Mouse (Mus musculus) liver, adult 2 months (tissue): ENCODE measurements around the gene Rab39. TPM values are rescaled to one million over a fixed set of nuclear protein-coding genes. Genes with fewer than 3 reads are reported as not detected.
A peak's percentile ranks its signal among the peaks of the same experiment; 100 is the strongest.

Experiments
- DNase-seq: peaks from one replicate; pipeline ENCODE4 v3.0.0-alpha.2; 2011; ENCODE audit warnings: low read depth, low spot score; ENCODE audit errors: extremely low read depth
- H3K27ac ChIP-seq: fragments of 200-500 bp; replicated peaks from 2 replicates; pipeline ENCODE4 v1.5.1; 2012; ENCODE audit warnings: low read depth, mild to moderate bottlenecking, control low read depth, inconsistent platforms, low read length; ENCODE audit not compliant: insufficient read depth
- H3K27me3 ChIP-seq: fragments of 200-500 bp; 2 replicates; pipeline ENCODE4 v1.6.1; 2012; ENCODE audit warnings: mild to moderate bottlenecking, moderate library complexity, low read length, inconsistent platforms; ENCODE audit not compliant: control insufficient read depth, insufficient read depth
- H3K36me3 ChIP-seq: fragments of 200-500 bp; 2 replicates; pipeline ENCODE4 v1.6.1; 2012; ENCODE audit warnings: low read length, inconsistent platforms; ENCODE audit not compliant: control insufficient read depth, insufficient read depth
- H3K4me1 ChIP-seq: fragments of 200-500 bp; 2 replicates; pipeline ENCODE4 v1.6.1; 2011; ENCODE audit warnings: low read length; ENCODE audit not compliant: control insufficient read depth, insufficient read depth
- H3K4me3 ChIP-seq: fragments of 200-500 bp; 2 replicates; pipeline ENCODE4 v1.5.1; 2011; ENCODE audit warnings: low read depth, mild to moderate bottlenecking, control low read depth, low read length, moderate library complexity; ENCODE audit not compliant: insufficient read depth
- H3K79me2 ChIP-seq: fragments of 200-500 bp; 2 replicates; pipeline ENCODE4 v1.6.1; 2012; ENCODE audit warnings: inconsistent platforms, mild to moderate bottlenecking, low read length, moderate library complexity; ENCODE audit not compliant: control insufficient read depth, insufficient read depth
- H3K9ac ChIP-seq: fragments of 200-500 bp; 2 replicates; pipeline ENCODE4 v1.6.1; 2012; ENCODE audit warnings: low read depth, mild to moderate bottlenecking, control low read depth, inconsistent platforms, low read length
- CTCF ChIP-seq: fragments of 200-500 bp; IDR thresholded peaks from 2 replicates; pipeline ENCODE4 v1.5.1; 2011; ENCODE audit warnings: low read depth, low read length, control low read depth
- POLR2A ChIP-seq: fragments of 200-500 bp; IDR thresholded peaks from 2 replicates; pipeline ENCODE4 v1.6.1; 2011; ENCODE audit warnings: low read length, control low read depth; ENCODE audit not compliant: insufficient read depth; ENCODE audit errors: extremely low read depth
- WGBS: fragments of 180-500 bp; shearing (Covaris S2); methylation state at CpG from one replicate; pipeline ENCODE4 v1.1.7; 2018; 5-methylcytosine and 5-hydroxymethylcytosine counted together
- polyA plus RNA-seq: library from polyadenylated mRNA; depleted of rRNA; stranded (reverse); fragments of >200 nt; gene quantifications from 2 replicates; pipeline ENCODE4 v1.2.3, GENCODE M21; 2012
- total RNA-seq: library from RNA; depleted of rRNA; stranded (reverse); fragments of >200 nt; gene quantifications from 2 replicates; pipeline ENCODE4 v1.2.3, GENCODE M21; 2014

Gene Rab39
- total and polyA plus RNA-seq, 2 experiments: 0.26 to 0.83 TPM

DNA sequence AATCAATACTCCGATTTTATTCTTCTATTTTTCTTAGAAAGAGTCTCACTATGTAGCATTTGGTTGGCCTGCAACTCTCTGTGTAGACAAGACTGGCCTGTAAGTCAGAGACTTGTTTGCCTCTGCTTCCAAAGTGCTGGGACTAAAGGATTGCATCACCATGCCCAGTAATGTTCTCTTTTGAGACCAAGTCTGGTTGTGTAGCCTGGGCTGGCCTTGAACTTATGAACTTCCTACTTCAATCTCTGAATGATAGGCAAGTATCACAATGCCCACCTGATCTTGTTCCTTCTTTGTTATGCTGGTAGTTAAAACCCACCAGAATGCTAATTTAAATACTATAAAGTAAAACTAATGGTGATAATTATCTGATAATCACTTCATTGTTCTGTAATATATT lies 3.0 kb downstream of the Rab39 start:
- DNase-seq: peak; percentile 28
- WGBS: 21% methylated on average over 1 of the region's 1 CpGs
- H3K27me3 ChIP-seq: peaks cover 14% of the 10 kb centered on the region; the same call in 1 of the 2 replicates

DNA sequence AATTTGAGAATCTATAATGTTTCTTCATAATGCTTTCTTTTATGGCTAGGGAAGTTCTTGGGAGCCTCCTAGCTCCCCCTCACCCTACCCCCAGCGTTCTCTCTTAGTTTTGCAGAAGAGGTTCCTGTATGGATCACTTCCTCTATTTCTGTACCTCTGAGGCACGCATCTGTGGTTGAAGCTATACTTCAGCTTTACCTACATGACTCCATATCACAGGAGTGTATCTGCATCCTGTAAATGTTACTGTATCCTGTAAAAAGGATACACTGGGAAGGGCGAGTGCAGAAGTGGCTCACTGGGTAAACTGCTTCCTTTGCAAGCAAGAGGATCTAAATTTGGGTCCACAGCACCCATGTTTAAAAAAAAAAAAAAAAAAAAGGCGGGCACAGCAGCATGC lies 5.5 kb downstream of the Rab39 start:
- peak; percentile 29 for DNase-seq
- H3K27me3 ChIP-seq: 0 out of 2 replicates have a peak, but pooled peaks cover 3% of the 10 kb centered on the region
- TF ChIP-seq POLR2A (no peak), CTCF (no peak)
- H3K36me3 ChIP-seq: no peaks in the 10 kb centered on the region
- no peak overlapping the region for H3K27ac ChIP-seq
- no peak overlapping the region for H3K4me3 ChIP-seq
- 59% methylated on average over 4 of the region's 4 CpGs for WGBS
- no peak overlapping the region for H3K9ac ChIP-seq
- H3K79me2 ChIP-seq: no peaks in the 10 kb centered on the region
- H3K4me1 ChIP-seq: no peaks in the 10 kb centered on the region

More for the DNA sequence above, 3.0 kb downstream of the Rab39 start:
- Histone ChIP-seq H3K36me3 (no peaks in the 10 kb centered on the region), H3K79me2 (no peaks in the 10 kb centered on the region), H3K27ac (no peak overlapping the region), H3K4me3 (no peak overlapping the region), H3K4me1 (no peaks in the 10 kb centered on the region), H3K9ac (no peak overlapping the region)
- no peak for TF ChIP-seq POLR2A
- TF ChIP-seq CTCF: no peak

DNA sequence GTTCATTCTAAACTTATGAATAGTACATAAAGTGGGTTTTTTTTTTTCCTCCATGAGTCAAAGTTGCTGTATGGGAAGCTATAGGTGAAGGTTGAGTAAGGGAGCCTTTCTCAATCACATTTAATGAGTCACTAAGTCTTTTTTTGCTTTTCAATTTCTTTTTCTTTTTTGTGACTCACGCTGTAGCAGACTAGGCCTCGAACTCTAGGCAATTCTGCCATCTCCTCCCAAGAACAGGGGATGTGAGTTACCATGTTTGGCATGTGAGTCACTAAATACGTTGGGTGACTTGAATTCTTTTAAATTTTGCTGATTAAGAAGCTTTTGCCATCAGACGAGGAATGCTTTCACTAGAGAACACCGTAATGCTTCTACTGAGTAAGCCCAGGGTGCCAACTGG lies 10.2 kb downstream of the Rab39 start:
- Histone ChIP-seq H3K4me3 (no peak overlapping the region), H3K27me3 (no peaks in the 10 kb centered on the region), H3K4me1 (no peaks in the 10 kb centered on the region), H3K79me2 (no peaks in the 10 kb centered on the region), H3K36me3 (no peaks in the 10 kb centered on the region), H3K27ac (no peak overlapping the region), H3K9ac (no peak overlapping the region)
- no peak for DNase-seq
- TF ChIP-seq CTCF: no peak
- TF ChIP-seq POLR2A: no peak
- WGBS: 82% methylated on average over 5 of the region's 5 CpGs

DNA sequence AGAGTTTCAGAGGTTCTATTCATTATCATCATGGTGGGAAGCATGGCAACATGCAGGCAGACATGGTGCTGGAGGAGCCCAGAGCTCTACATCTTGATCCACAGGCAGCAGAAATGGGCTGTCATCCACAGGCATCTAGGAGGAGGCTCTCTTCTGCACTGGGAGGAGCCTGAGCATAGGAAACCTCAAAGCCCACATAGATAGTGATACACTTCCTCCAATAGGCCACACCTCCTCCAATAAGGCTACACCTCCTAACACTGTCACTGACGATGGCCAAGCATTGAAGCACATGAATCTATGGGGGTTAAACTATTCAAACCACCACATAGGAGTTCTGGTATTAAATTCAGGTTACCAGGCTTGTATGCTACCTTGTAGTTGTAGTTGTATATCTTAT lies 12.3 kb downstream of the Rab39 start:
- no peaks in the 10 kb centered on the region for H3K4me1 ChIP-seq
- H3K27ac ChIP-seq: no peak overlapping the region
- DNase-seq: no peak
- TF ChIP-seq CTCF: no peak
- no peak for TF ChIP-seq POLR2A
- H3K79me2 ChIP-seq: no peaks in the 10 kb centered on the region
- no peaks in the 10 kb centered on the region for H3K27me3 ChIP-seq
- H3K36me3 ChIP-seq: no peaks in the 10 kb centered on the region
- no peak overlapping the region for H3K4me3 ChIP-seq
- 66% methylated on average over 1 of the region's 1 CpGs for WGBS
- H3K9ac ChIP-seq: no peak overlapping the region

DNA sequence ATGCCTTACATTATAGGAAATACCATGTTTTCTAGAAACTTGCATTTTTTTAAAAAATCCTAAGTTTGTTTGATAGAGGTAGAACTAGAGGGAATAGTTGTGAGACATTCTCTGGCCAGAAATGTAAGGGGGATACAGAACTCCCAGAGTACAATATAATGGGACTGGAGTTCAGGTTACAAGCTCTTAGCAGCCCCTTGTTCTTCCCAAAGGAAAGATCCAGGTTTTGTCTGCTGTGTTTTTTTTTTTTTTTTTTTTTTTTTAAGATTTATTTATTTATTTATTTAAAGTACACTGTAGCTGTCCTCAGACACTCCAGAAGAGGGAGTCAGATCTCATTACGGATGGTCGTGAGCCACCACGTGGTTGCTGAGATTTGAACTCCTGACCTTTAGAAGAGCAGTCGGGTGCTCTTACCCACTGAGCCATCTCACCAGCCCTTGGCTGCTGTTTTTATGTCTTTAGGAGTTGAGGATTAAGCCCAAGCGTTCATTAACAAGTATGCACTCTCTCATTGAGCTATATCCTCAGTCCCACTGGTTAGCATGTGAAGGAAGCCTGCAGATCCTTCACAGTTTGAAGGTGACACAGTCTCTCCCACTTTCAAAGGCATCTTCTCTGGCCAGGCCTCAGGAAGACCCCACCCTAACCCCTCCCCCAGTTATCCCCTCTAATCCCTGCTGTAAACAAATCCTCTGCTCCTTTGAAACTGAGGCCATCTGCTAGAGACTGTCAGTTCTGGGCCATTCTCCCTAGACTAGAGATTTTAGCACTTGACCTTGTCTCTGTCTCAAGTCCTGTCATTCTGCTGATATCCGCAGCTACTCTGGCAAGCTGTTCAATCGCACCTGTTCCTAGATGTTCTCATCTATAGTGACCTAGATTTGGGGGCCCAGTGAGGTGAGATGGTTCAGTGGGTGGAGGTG lies 14.0 kb downstream of the Rab39 start:
- H3K9ac ChIP-seq: no peak overlapping the region
- no peaks in the 10 kb centered on the region for H3K79me2 ChIP-seq
- 42% methylated on average over 7 of the region's 7 CpGs for WGBS
- H3K4me1 ChIP-seq: no peaks in the 10 kb centered on the region
- H3K27ac ChIP-seq: no peak overlapping the region
- no peak for TF ChIP-seq POLR2A
- no peak for TF ChIP-seq CTCF
- H3K4me3 ChIP-seq: no peak overlapping the region
- DNase-seq: no peak
- no peaks in the 10 kb centered on the region for H3K36me3 ChIP-seq
- no peaks in the 10 kb centered on the region for H3K27me3 ChIP-seq

DNA sequence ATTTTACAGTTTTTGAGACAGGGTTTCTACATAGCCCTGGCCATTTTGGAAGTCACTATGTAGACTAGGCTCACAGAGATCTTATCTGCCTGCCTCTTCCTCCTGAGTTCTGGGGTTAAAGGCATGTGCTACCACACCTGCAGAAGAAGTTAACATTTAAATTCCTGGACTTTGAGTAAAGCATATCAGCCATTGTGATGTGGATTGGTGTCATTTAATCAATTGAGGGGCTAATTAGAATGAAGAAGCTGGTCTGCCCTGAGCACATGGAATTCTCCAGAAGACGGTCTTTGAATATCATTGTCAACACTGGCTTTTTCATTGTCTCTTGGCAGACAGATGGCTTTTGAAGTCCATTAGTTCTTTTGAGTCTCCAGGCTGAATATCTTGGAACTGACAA lies 25.2 kb downstream of the Rab39 start:
- TF ChIP-seq POLR2A (no peak), CTCF (no peak)
- no peak overlapping the region for H3K9ac ChIP-seq
- no peaks in the 10 kb centered on the region for H3K79me2 ChIP-seq
- no peaks in the 10 kb centered on the region for H3K36me3 ChIP-seq
- WGBS: 100% methylated on average over 1 of the region's 1 CpGs
- H3K27ac ChIP-seq: no peak overlapping the region
- H3K4me3 ChIP-seq: no peak overlapping the region
- H3K27me3 ChIP-seq: no peaks in the 10 kb centered on the region
- no peak for DNase-seq
- H3K4me1 ChIP-seq: no peaks in the 10 kb centered on the region
